Mouse (Mus musculus): ENCODE measurements around the gene Olfr1396. TPM values are rescaled to one million over a fixed set of nuclear protein-coding genes. Genes with fewer than 3 reads are reported as not detected.
"Not testable (repeated sequence)": the region's sequence is repeated elsewhere in the genome, so short reads cannot be mapped to it uniquely, and the experiment has no call there.

Gene Olfr1396
- polyA plus RNA-seq, 1 experiment from 2014 or later, result not detected

- not testable (repeated sequence) for H3K9ac ChIP-seq (replicated peaks; ENCODE audit: low read depth, low read length); ATAC-seq (ENCODE audit: low read depth); H3K4me1 ChIP-seq (ENCODE audit: control insufficient read depth, insufficient read depth, low read length); H3K4me3 ChIP-seq (ENCODE audit: low read depth, low read length); H3K27me3 ChIP-seq (ENCODE audit: control insufficient read depth, insufficient read depth, low read length); H3K27ac ChIP-seq (ENCODE audit: low read depth, low read length); H3K36me3 ChIP-seq (ENCODE audit: control insufficient read depth, insufficient read depth, low read length); H3K9me3 ChIP-seq (ENCODE audit: control insufficient read depth, low read length); H3K4me2 ChIP-seq (ENCODE audit: low read depth, low read length)
- WGBS, result 80% methylated on average over 6 of the region's 6 CpGs
These were observed 38.5 kb downstream of the Olfr1396 start, which contains the start of gene Ifi47 for GRCm38 (mm10) chr11:49076001-49076757. Gene Ifi47, plus strand, starts transcription at chr11:49076587.

GRCm38 (mm10) chr11:49068358-49068757 is 46.3 kb downstream of the Olfr1396 start:
- H3K4me2 ChIP-seq (ENCODE audit: low read depth, low read length), result no peak overlapping the region
- H3K4me3 ChIP-seq (ENCODE audit: low read depth, low read length), result no peak overlapping the region
- H3K27me3 ChIP-seq (ENCODE audit: control insufficient read depth, insufficient read depth, low read length), result no peaks in the 10 kb centered on the region
- no peak overlapping the region for H3K27ac ChIP-seq (ENCODE audit: low read depth, low read length)
- no peak overlapping the region for H3K9ac ChIP-seq (replicated peaks; ENCODE audit: low read depth, low read length)
- no peaks in the 10 kb centered on the region for H3K36me3 ChIP-seq (ENCODE audit: control insufficient read depth, insufficient read depth, low read length)
- H3K4me1 ChIP-seq (ENCODE audit: control insufficient read depth, insufficient read depth, low read length), result no peaks in the 10 kb centered on the region
- H3K9me3 ChIP-seq (ENCODE audit: control insufficient read depth, low read length), result no peaks in the 10 kb centered on the region
- no peak for ATAC-seq (ENCODE audit: low read depth)
- 95% methylated on average over 1 of the region's 1 CpGs for WGBS

GRCm38 (mm10) chr11:49063713-49064469 is 50.8 kb downstream of the Olfr1396 start, which contains the start of gene Tgtp2:
Gene Tgtp2, minus strand, starts transcription at chr11:49064206.
- 88% methylated on average over 5 of the region's 5 CpGs for WGBS

DNA sequence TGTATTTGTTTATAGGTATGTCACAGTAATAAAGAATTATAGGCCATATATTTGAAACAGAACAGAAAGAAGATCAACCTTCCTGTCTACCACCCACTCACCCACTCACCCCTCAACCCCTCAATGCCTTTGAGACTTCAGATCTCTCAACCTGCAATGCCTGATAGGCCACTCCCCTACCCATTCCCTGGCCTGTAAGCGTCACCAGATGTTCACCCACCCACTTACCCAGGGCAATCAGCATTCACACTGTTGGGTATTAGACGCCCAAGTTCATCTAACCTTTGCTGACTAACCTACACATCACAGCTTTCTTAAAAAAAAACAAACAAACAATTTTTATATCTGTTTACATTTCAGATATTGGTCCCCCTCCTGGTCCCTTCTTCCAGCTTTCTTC is 52.8 kb downstream of the Olfr1396 start:
- H3K4me3 ChIP-seq (ENCODE audit: low read depth, low read length); H3K9me3 ChIP-seq (ENCODE audit: control insufficient read depth, low read length); H3K4me2 ChIP-seq (ENCODE audit: low read depth, low read length); H3K36me3 ChIP-seq (ENCODE audit: control insufficient read depth, insufficient read depth, low read length); H3K27ac ChIP-seq (ENCODE audit: low read depth, low read length); ATAC-seq (ENCODE audit: low read depth); H3K9ac ChIP-seq (replicated peaks; ENCODE audit: low read depth, low read length); H3K4me1 ChIP-seq (ENCODE audit: control insufficient read depth, insufficient read depth, low read length); H3K27me3 ChIP-seq (ENCODE audit: control insufficient read depth, insufficient read depth, low read length): not testable (repeated sequence)
- WGBS, result 81% methylated on average over 2 of the region's 2 CpGs

More at GRCm38 (mm10) chr11:49063713-49064469, 50.8 kb downstream of the Olfr1396 start, which contains the start of gene Tgtp2:
- H3K9ac ChIP-seq (replicated peaks; ENCODE audit: low read depth, low read length); H3K27ac ChIP-seq (ENCODE audit: low read depth, low read length); H3K36me3 ChIP-seq (ENCODE audit: control insufficient read depth, insufficient read depth, low read length); H3K27me3 ChIP-seq (ENCODE audit: control insufficient read depth, insufficient read depth, low read length); ATAC-seq (ENCODE audit: low read depth); H3K4me1 ChIP-seq (ENCODE audit: control insufficient read depth, insufficient read depth, low read length); H3K4me3 ChIP-seq (ENCODE audit: low read depth, low read length); H3K4me2 ChIP-seq (ENCODE audit: low read depth, low read length); H3K9me3 ChIP-seq (ENCODE audit: control insufficient read depth, low read length): not testable (repeated sequence)

GRCm38 (mm10) chr11:49060061-49060460 is 54.6 kb downstream of the Olfr1396 start:
- not testable (repeated sequence) for H3K4me3 ChIP-seq (ENCODE audit: low read depth, low read length); H3K27ac ChIP-seq (ENCODE audit: low read depth, low read length); H3K9me3 ChIP-seq (ENCODE audit: control insufficient read depth, low read length); H3K9ac ChIP-seq (replicated peaks; ENCODE audit: low read depth, low read length); H3K4me2 ChIP-seq (ENCODE audit: low read depth, low read length); H3K27me3 ChIP-seq (ENCODE audit: control insufficient read depth, insufficient read depth, low read length); H3K4me1 ChIP-seq (ENCODE audit: control insufficient read depth, insufficient read depth, low read length); H3K36me3 ChIP-seq (ENCODE audit: control insufficient read depth, insufficient read depth, low read length); ATAC-seq (ENCODE audit: low read depth)
- 100% methylated on average over 1 of the region's 3 CpGs for WGBS

Other genes starting within 250 kb of the Olfr1396 start
- gene Irgm1, start 243.2 kb downstream of the Olfr1396 start, polyA plus RNA-seq (2014; fragmentation: Nextera tagmentation; extraction: Ambion mirVana), result 3.1 and 3.6 TPM in 2 replicates
- gene Gm5431, start 212.7 kb downstream of the Olfr1396 start, polyA plus RNA-seq (2014; fragmentation: Nextera tagmentation; extraction: Ambion mirVana), result 0.12 and 0.22 TPM in 2 replicates
- gene Psme2b, start 168.7 kb downstream of the Olfr1396 start, polyA plus RNA-seq (2014; fragmentation: Nextera tagmentation; extraction: Ambion mirVana), result 1.4 and 1.6 TPM in 2 replicates
- gene Olfr56, start 136.0 kb downstream of the Olfr1396 start, polyA plus RNA-seq (2014; fragmentation: Nextera tagmentation; extraction: Ambion mirVana), result not detected in 2 replicates
- 0.46 TPM in 1 of 2 replicates, not detected in the other for gene 9930111J21Rik1, start 135.5 kb downstream of the Olfr1396 start, polyA plus RNA-seq (2014; fragmentation: Nextera tagmentation; extraction: Ambion mirVana)
- not detected in 2 replicates for gene Gm12185, start 122.6 kb downstream of the Olfr1396 start, polyA plus RNA-seq (2014; fragmentation: Nextera tagmentation; extraction: Ambion mirVana)
- not detected in 2 replicates for gene Tgtp1, start 120.7 kb downstream of the Olfr1396 start, polyA plus RNA-seq (2014; fragmentation: Nextera tagmentation; extraction: Ambion mirVana)
- gene 9930111J21Rik2, start 63.6 kb downstream of the Olfr1396 start, polyA plus RNA-seq (2014; fragmentation: Nextera tagmentation; extraction: Ambion mirVana), result 0.27 and 0.55 TPM in 2 replicates
- not detected in 2 replicates for gene Tgtp2, start 50.7 kb downstream of the Olfr1396 start, polyA plus RNA-seq (2014; fragmentation: Nextera tagmentation; extraction: Ambion mirVana)
- gene Ifi47, start 38.3 kb downstream of the Olfr1396 start, polyA plus RNA-seq (2014; fragmentation: Nextera tagmentation; extraction: Ambion mirVana), result 0.62 TPM in 1 of 2 replicates, not detected in the other
- not detected in 2 replicates for gene Olfr1395, start 27.4 kb upstream of the Olfr1396 start, polyA plus RNA-seq (2014; fragmentation: Nextera tagmentation; extraction: Ambion mirVana)
- not detected in 2 replicates for gene Olfr1394, start 39.5 kb upstream of the Olfr1396 start, polyA plus RNA-seq (2014; fragmentation: Nextera tagmentation; extraction: Ambion mirVana)
- gene Btnl9, start 72.3 kb upstream of the Olfr1396 start, polyA plus RNA-seq (2014; fragmentation: Nextera tagmentation; extraction: Ambion mirVana), result 0.17 and 0.23 TPM in 2 replicates
- gene Zfp62, start 88.4 kb upstream of the Olfr1396 start, polyA plus RNA-seq (2014; fragmentation: Nextera tagmentation; extraction: Ambion mirVana), result 49.6 and 54.4 TPM in 2 replicates
- gene Mgat1, start 129.3 kb upstream of the Olfr1396 start, polyA plus RNA-seq (2014; fragmentation: Nextera tagmentation; extraction: Ambion mirVana), result 22.6 and 29.3 TPM in 2 replicates
- 0.09 TPM in 1 of 2 replicates, not detected in the other for gene Olfr1393, start 163.4 kb upstream of the Olfr1396 start, polyA plus RNA-seq (2014; fragmentation: Nextera tagmentation; extraction: Ambion mirVana)
- gene Olfr1392, start 170.4 kb upstream of the Olfr1396 start, polyA plus RNA-seq (2014; fragmentation: Nextera tagmentation; extraction: Ambion mirVana), result not detected in 2 replicates
- gene Olfr10, start 189.9 kb upstream of the Olfr1396 start, polyA plus RNA-seq (2014; fragmentation: Nextera tagmentation; extraction: Ambion mirVana), result not detected in 2 replicates
- not detected in 2 replicates for gene Olfr1391, start 207.9 kb upstream of the Olfr1396 start, polyA plus RNA-seq (2014; fragmentation: Nextera tagmentation; extraction: Ambion mirVana)
- not detected in 2 replicates for gene Olfr1390, start 220.3 kb upstream of the Olfr1396 start, polyA plus RNA-seq (2014; fragmentation: Nextera tagmentation; extraction: Ambion mirVana)